Mouse (Mus musculus) neural tube, embryonic 10.5 days (tissue): ENCODE measurements around the gene Dhdh.
"Not testable (repeated sequence)": the region's sequence is repeated elsewhere in the genome, so short reads cannot be mapped to it uniquely, and the experiment has no call there.

Experiments used
- DNase-seq: peaks from one replicate; pipeline ENCODE4 v3.0.0-alpha.2; 2017; ENCODE audit warnings: low spot score; ENCODE audit errors: extremely low spot score

Dhdh gene

DNA sequence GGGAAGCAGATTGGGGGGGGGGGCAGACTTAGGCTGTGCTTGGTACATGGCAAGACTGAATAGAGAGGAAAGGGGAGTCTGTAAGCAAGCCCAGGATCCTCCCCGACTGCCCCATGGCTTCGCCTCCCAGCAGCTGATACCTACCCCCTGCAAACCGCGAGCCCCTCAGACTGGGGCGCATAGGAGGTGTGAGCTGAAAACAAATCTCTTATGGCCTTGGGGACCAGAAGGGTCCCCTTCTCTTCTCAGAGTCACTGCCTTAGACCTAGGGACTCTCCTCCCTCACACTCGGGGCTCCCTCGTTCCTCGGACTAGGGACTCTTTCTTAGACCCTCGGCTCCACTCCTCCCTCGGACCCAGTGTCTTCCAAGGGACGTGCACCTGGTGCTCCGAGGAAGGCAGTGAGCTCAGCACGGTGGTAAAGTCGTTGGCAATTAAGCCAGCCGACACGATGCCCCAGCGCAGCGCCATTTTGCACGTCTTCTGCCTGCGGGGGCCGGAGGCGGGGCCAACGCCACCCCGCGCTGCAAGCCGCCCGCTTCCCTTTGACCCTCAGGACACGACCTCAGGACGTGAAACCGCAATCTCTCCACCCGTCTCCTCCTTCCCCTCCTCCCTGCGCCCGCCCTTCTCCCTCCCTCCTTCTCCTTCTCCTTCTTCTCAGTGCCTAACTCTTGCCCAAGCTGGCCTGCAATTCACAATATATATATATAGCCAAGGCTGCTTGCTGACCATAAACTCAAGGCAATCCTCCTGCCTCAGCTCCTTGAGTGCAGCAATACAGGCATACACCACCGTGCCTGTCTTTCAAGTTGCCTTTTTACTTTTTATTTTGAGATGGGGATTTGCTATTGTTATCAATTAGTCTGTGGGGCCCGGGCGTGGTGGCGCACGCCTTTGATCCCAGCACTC lies at the start of gene Dhdh:
Gene Dhdh (minus strand): TSS at position 513 of the 912 bp plus-strand sequence.
- DNase-seq, result peak; percentile 71

DNA sequence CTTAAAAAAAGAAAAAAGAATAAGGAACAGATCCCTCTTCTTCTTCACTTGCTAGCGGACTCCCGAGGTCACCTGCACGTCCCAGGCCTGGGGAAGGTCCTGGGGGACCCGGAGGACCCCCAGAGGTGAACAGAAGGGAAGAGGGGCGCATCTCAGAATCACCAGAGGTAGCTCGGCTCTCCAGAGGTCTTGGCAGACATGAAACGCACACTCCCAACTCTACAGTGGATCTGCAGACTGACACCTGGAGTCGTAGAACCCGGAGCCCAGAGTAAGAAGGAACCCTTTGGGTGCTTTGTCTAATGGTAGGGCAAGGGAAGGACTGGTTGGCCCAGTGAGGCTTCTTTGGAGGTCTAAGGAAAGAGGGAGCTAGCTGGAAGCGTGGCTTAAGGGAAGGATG lies 49.0 kb upstream of the Dhdh start:
- DNase-seq, result no peak

DNA sequence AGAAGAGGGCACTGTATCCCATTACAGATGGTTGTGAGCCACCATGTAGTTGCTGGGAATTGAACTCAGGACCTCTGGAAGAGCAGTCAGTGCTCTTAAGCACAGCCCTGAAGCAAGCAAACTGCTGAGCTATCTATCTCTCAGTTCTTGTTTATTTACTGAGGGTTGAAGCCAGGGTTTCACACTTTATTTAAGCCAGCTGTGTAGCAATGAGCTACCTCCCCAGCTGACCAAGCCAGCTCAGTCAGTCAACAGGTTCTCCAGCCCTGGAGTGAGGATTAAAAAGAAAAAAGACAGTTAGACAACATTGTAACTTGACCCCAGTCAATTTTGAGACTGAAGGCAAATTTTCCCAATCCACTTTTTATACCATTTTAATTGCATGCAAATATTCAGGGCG lies 47.1 kb upstream of the Dhdh start:
- DNase-seq, result no peak

DNA sequence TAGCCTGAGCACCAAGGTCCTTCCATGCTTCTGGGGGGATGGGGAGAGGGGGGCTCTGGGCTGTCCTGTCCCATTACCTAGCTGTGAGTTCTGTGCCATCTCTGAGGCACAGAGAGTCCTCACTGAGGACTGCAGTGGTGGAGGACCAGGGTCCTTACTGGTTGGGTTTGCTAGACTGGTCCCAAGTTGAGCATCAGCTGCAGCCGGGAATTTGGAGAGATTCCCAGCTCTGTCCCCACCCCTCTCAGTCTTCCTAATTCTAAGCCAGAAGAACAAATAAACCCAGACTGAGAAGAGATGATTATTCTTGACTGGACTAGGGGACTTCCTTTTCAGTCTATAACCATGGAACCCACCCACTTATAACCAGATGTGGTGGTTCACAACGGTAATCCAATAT lies 42.0 kb upstream of the Dhdh start:
- DNase-seq, result no peak

DNA sequence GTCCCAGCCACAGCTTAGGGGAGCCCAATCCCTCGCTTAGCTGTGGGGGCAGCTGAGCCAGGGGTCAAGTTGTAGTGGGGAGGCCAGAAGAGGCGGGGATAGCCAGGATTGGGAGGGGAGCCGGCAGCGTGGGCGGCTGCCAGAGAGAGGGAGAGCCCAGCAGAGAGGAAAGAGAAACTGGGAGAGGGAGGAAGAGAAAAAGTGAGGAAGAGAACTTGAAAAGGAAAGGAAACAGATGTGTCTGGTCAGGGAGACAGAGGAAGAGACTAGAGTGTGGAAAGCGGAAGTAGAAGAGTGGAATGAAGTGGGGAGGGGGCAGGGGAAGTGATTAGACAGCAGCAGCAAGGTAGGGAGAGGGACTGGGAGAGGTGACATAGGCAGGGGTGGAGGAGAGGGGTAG lies 40.9 kb upstream of the Dhdh start:
- DNase-seq, result no peak

DNA sequence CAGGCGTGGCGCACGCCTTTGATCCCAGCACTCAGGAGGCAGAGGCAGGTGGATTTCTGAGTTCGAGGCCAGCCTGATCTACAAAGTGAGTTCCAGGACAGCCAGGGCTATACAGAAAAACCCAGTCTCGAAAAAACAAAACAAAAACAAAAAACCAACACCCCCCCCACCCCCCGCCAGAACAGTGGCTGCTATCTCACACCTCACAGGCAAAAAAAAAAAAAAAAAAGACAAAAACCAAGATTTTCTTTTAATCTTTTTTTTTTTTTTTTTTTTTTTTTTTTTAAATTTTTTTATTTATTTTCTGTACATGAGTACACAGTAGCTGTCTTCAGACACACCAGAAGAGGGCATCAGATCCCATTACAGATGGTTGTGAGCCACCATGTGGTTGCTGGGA lies 38.6 kb upstream of the Dhdh start:
- not testable (repeated sequence) for DNase-seq

DNA sequence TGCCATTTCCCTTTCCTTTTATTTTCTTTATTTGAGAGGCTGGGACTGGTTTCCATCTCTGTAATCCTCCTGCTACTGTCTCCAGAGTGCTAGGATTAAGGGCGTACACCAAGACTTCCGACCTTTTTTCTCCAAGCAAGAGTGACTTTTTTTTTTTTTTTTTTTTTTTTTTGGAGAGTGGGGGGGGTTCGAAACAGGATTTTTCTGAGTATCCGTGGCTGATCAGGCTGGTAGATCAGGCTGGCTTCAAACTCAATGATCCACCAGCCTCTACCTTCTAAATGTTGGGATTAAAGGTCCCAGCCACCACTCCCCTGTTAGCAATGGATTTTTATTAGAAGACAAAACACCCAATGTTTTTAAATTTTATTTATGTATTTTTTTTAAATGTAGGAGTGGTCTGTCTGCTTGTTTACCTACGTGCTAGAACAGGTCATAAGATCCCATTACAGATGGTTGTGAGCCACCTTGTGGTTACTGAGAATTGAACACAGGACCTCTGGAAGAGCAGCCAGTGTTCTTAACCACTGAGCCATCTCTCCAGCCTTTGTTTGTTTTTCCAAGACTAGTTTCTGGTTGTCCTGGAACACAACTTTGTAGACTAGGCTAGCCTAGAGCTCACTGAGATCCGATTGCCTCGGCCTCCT lies 38.0 kb upstream of the Dhdh start:
- no peak for DNase-seq

DNA sequence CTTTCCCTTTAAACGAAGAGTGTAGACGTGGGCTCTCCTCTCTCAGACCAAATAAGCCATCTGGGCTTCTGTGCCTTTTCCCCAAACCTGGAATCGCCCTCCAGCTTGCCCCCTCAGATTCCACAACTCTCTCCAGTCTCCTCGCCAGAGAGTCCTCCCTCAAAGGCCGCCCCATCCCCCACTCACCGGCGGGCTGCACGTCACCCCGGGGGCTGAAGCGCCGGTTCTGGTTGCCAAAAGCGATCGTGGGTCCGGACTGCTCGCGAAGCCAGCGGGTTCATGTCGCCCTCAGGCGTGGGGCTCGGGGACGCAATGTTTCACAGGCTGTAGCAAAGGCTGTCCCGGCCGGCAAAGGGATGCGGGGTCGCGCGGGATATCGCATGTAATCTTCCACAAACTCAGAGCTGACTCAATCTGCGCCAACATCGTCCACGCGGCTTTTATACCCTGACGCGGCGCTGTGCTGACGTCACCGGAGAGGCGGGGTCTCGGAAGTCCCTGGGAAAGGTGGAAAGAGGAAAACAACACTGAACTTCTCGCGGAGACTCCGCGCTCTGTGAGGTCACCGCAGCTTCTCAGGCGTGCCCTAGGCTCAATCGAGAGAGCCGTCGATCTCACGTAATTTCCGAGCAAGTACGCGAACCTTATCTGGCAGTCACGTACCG lies 37.3 kb upstream of the Dhdh start, which contains the start of the genes Ppp1r15a and Plekha4:
Gene Ppp1r15a (minus strand): TSS at position 460 of the 665 bp plus-strand sequence.
Gene Plekha4 (plus strand): TSS at position 522 of the 665 bp plus-strand sequence.
- peak; percentile 98 for DNase-seq

DNA sequence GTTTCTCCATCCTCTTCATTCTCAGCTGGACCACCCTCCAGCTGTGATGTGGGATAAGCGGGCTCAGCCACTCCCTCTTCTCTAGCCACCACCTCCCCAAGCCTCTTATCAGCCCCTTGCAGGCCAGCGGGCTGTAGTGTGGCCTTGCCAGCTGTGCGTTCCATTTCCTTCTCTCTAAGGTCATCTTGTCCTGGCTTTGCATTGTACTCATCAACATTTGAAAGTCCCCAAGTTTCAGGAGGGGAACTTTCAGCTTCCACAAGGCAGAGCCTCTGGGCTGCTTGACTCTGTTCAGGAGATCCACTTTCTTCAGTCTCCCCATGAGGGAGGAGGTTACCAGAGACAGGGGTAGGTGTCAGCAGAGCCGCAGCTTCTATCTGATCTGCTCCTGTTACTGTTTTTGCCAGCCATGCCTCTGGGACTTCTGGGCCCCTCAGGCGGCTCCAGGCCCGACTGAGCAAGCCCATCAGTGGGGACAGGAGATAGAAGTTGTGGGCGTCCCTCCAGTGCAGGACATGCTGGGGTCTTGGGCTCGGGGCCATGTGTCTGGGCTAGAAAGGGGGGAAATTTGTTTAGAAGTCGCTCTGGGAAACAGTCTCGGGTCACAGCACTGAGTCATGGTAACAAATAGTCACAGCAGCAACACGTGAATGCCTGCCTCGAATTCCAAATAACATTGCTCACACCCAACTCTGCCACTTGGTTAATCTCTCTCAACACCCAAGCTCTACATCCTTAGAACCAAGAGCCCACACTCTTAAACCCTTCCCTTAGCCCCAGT lies 36.4 kb upstream of the Dhdh start:
- DNase-seq, result no peak

DNA sequence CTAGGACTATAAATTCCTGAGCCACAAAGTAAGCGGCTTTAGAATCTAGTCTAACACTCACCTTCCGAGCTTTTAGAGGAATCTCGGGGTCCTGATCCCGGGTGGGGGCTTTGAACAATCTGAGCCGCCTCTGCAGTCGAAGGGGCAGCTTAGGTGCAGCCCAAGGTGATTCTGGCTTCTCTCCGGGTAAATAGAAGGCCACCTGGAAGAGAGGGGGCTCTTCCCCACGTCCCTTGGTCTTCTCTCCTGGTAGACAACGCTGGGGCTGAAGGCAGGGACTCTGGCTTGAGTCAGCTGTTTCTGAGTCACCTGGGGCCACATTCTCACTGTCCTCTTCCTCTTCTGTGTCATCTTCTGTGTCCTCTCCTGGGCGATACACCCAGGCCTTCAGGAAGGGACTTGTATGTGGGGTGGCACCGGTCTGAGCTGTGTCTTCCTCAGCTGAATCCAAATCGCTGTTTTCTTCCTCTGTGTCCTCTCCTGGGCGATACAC lies 35.1 kb upstream of the Dhdh start:
- DNase-seq, result no peak

DNA sequence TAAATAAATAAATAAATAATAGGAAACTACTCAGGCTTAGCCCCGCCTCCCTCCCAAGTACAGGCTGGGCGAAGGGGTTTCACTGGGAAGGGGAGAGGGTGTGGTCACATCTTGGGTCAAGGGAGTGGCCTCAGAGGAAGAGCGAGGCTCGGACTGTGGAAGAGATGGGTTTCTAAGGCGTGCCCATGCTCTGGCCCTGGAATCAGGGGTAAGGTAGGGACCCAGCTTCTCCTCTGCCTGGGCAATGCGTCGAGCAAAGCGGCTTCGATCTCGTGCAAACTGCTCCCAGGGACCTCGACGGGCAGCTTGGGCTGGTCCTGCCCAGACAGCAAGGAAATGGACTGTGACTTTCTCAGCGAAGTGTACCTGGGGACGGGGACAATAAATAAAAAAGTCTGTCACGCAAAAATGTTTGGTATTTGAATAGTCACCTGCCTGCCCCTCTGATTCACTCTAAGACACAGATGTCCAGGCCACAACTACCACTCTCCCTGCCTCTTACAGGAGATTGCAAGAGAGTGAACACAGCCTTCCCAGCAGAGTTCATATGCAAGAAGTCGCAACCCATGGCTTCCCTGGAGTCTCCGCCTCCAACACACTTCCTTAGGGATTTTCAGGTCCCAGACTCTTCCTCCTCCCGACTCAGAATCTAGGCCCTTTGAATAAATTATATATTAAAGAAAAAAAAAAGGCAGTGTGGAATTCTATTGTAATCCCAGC lies 34.5 kb upstream of the Dhdh start:
- no peak for DNase-seq

DNA sequence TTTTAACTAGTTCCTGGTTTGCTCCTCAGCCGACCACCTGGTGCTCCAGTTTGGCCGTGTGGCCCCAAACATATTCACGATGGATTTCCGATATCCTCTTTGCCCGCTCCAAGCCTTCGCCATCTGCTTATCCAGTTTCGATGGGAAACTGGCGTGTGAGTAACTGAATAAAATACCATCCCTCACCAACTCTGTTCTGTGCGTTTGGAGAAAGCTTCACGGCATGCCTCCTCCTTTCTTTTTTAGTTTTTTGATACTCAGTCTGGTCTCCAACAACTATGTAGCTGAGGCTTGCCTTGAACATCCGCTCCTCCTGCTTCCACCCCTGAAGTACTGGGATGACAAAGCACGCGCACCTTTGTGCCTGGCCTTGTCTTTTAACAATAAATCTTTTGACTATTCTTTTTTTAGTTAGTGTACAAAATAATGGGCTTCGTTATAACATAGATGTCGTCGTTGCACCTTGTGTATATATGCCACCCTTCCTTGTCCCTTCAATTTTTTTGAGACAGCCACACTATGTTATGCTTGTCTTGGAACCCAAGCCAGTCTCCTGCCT lies 33.7 kb upstream of the Dhdh start:
- no peak for DNase-seq

DNA sequence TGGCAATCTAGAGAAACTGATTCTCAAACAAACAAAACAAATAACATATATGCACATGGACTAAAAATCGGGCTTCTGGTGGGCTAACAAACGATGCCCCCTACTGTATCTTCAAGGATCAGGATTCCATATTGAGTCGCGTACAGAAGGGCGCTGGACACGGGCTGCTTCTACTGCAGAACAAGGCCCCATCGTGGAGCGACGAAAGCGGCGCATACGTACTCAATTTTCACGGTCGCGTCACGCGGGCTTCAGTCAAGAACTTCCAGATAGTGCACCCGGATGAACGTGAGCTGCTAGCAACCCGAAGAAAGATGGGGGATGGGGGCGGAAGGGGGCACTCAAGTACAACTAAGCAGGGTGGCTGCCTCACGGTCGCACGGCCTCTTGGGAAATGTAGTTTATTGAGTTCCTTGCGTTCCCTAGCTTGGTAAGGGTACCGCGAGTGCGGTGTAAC lies 33.2 kb upstream of the Dhdh start:
- DNase-seq, result peak; percentile 84

DNA sequence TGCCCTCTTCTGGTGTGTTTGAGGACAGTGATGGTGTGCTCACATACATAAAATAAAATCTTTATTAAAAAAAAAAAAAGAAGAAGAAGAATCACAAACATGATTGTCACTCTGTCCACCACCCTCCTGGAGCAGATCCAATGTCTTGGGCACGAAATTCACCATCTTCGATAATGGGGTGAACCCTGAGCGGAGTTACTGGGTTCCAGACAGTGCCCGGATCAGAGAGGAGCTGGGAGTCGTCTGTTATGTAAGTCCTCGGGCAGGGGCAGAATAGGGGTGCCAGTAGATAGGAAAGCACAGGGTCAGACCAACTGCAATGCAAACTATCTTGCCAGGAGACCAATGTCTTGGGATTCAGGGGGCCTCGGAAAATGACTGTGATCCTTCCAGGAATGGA lies 32.0 kb upstream of the Dhdh start:
- no peak for DNase-seq

DNA sequence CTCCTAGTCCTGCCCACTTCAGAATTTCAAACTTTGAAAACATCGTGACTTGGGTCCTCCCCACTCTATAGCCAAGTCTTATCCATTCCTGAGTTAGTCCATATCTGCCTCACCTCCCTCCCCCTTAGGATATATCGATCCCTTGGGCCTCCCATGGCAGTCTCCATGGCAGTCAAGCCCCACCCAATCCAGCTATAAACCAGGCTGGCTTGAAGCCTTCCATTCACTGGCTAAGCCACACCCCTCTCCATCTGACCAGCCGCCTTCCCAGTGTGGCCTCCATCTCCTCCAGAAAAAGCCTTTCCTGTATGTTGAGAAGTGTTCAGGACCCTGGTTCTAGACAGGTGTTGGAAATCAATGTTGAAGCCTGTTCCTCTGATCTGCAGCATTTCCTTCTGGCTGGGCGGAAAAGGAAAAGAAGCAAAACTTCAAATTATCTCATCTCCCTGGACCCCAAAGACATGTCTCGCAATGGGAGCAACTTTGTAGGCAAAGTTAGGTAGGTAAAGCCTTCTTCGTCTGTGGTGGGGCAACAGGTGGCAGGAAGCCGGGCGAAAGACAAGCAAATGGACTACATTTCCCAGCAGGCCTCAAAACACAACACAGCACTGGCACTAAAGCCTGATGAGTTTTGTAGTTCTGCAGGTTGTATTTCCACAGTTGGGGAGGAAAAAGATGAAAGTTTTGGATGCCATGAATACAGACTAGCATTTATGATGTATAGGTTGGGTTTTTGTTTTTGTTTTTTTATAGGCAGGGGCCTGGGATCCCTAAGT lies 30.9 kb upstream of the Dhdh start:
- no peak for DNase-seq

DNA sequence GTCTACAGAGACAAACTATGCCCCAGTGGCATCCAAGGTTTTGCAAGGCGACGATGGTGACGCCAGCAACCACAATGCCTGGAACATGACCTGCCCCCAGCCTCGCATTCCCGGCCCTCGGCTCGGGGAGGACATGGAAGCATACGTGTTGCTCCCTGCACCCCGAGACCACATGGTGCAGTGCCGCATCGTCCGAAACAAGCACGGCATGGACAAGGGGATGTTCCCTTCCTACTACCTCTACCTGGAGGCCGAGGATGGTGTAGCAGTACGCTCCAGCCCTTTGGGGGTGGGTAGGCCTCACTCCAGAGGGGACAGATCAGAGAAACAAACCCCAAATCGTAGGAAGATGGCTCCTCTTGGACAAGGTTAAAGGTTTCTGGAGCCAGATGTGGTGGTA lies 30.0 kb upstream of the Dhdh start:
- no peak for DNase-seq

DNA sequence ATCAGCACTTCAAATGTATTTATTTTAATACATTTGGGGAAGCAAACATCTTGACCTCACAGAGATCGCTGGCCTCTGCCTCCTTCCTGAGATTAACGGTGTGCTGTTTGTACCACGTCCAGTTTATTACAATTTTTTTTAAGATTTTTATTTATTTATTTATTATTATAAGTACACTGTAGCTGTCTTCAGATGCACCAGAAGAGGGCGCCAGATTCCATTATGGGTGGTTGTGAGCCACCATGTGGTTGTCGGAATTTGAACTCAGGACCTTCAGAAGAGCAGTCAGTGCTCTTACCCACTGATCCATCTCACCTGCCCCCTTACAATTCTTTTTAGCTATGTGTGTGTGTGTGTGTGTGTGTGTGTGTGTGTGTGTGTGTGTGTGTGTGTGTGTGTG lies 28.2 kb upstream of the Dhdh start:
- not testable (repeated sequence) for DNase-seq

DNA sequence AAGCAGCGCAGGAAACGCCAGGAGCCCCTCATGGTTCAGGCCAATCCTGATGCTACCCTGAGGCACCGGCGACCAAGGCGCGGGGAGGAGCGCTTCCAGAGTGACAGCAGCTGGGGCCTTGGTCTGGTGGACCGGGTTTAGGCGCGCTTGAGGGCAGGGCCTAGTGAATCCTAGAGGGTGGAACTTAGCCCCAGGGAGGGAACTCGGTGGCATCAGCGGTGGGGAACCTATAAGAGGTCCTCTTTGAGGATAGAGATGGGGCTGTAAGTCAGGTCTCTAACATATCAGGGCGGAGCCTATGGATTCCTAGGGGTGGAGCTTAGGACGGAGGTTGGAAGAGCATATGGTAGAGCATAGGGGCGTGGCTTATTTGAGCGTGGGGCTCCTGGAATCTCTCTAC lies 26.8 kb upstream of the Dhdh start:
- DNase-seq, result peak; percentile 38

DNA sequence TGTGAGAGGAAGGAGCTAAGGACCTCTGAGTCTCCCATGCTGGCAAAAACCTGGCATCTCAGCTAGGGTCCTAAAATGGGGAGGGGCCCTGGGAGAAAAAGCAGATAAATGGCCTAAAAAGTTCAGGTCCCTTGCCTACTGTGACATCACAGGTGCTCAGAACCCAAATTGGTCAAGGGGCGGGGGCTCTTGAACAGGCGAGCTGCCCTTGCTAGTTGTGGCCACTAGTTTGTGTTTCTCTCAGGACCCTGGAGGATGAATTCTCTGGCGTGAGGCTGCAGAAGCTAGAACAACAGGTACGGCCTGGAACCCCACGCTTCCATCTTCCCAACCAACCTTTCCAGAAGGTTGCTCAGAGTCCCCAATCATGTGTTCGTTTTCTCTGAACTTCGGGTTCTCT lies 25.8 kb upstream of the Dhdh start:
- DNase-seq, result no peak
